Mouse (Mus musculus): Measurements from ENCODE around the gene Fam205a1. TPM values are rescaled to one million over a fixed set of nuclear protein-coding genes. Genes with fewer than 3 reads are reported as not detected.

Fam205a1 gene
- polyA plus RNA-seq, 1 experiment from 2014 or later = not detected

Other genes with a start within 250 kb of the Fam205a1 start
- 2.9 and 3.4 TPM in 2 replicates for gene Gm10591, start 241.7 kb downstream of the Fam205a1 start, polyA plus RNA-seq (2015; fragmentation: Nextera tagmentation; extraction: Ambion mirVana)
- gene Gm2564, start 224.2 kb downstream of the Fam205a1 start, polyA plus RNA-seq (2015; fragmentation: Nextera tagmentation; extraction: Ambion mirVana) = 0.33 and 0.55 TPM in 2 replicates
- not detected in 2 replicates for gene Ccl27b, start 198.6 kb downstream of the Fam205a1 start, polyA plus RNA-seq (2015; fragmentation: Nextera tagmentation; extraction: Ambion mirVana)
- not detected in 2 replicates for gene Il11ra2, start 192.0 kb downstream of the Fam205a1 start, polyA plus RNA-seq (2015; fragmentation: Nextera tagmentation; extraction: Ambion mirVana)
- gene 4930578G10Rik, start 118.3 kb downstream of the Fam205a1 start, polyA plus RNA-seq (2015; fragmentation: Nextera tagmentation; extraction: Ambion mirVana) = not detected in 2 replicates
- not detected in 2 replicates for gene Ccl19, start 97.3 kb downstream of the Fam205a1 start, polyA plus RNA-seq (2015; fragmentation: Nextera tagmentation; extraction: Ambion mirVana)
- gene Ccl21a, start 79.9 kb downstream of the Fam205a1 start, polyA plus RNA-seq (2015; fragmentation: Nextera tagmentation; extraction: Ambion mirVana) = 138 and 188 TPM in 2 replicates
- 0.08 TPM in 1 of 2 replicates, not detected in the other for gene Gm12394, start 2.9 kb upstream of the Fam205a1 start, polyA plus RNA-seq (2015; fragmentation: Nextera tagmentation; extraction: Ambion mirVana)
- gene Fam205c, start 20.3 kb upstream of the Fam205a1 start, polyA plus RNA-seq (2015; fragmentation: Nextera tagmentation; extraction: Ambion mirVana) = not detected in 2 replicates
- gene Phf24, start 62.8 kb upstream of the Fam205a1 start, polyA plus RNA-seq (2015; fragmentation: Nextera tagmentation; extraction: Ambion mirVana) = 0.29 and 0.31 TPM in 2 replicates
- 5.7 and 6.2 TPM in 2 replicates for gene Dnajb5, start 95.9 kb upstream of the Fam205a1 start, polyA plus RNA-seq (2015; fragmentation: Nextera tagmentation; extraction: Ambion mirVana)
- 0.30 TPM in 1 of 2 replicates, not detected in the other for gene 1700022I11Rik, start 115.7 kb upstream of the Fam205a1 start, polyA plus RNA-seq (2015; fragmentation: Nextera tagmentation; extraction: Ambion mirVana)
- gene Vcp, start 146.6 kb upstream of the Fam205a1 start, polyA plus RNA-seq (2015; fragmentation: Nextera tagmentation; extraction: Ambion mirVana) = 242 and 262 TPM in 2 replicates
- gene Fancg, start 156.6 kb upstream of the Fam205a1 start, polyA plus RNA-seq (2015; fragmentation: Nextera tagmentation; extraction: Ambion mirVana) = 6.4 and 7.9 TPM in 2 replicates
- 9.5 and 9.8 TPM in 2 replicates for gene Pigo, start 171.9 kb upstream of the Fam205a1 start, polyA plus RNA-seq (2015; fragmentation: Nextera tagmentation; extraction: Ambion mirVana)
- 123 and 140 TPM in 2 replicates for gene Stoml2, start 177.8 kb upstream of the Fam205a1 start, polyA plus RNA-seq (2015; fragmentation: Nextera tagmentation; extraction: Ambion mirVana)
- 10.7 and 10.9 TPM in 2 replicates for gene Fam214b, start 192.3 kb upstream of the Fam205a1 start, polyA plus RNA-seq (2015; fragmentation: Nextera tagmentation; extraction: Ambion mirVana)
- gene Unc13b, start 205.1 kb upstream of the Fam205a1 start, polyA plus RNA-seq (2015; fragmentation: Nextera tagmentation; extraction: Ambion mirVana) = 3.0 and 4.9 TPM in 2 replicates

All from lung, postnatal 0 days (tissue).